Mouse (Mus musculus) heart, embryonic 14.5 days (tissue): ENCODE results near the gene Arhgap4. TPM values are rescaled to one million over a fixed set of nuclear protein-coding genes. Genes with fewer than 3 reads are reported as not detected.

ENCODE experiments used
- ATAC-seq: fragments of 200-750 bp; cut with Nextera tagmentation; 2 replicates; pipeline ENCODE4 v1.8.0; 2017; ENCODE audit warnings: low read depth, moderate TSS enrichment; ENCODE audit not compliant: insufficient number of reproducible peaks, insufficient read depth, low FRiP score
- H3K27ac ChIP-seq, 2 experiments: fragments of 200-500 bp in 1 of 2; fragments of 300-500 bp in 1 of 2; sonication (generic) in 1 of 2; replicated peaks in 1 of 2; 2 replicates each; pipeline ENCODE4 v1.5.1; 2012 to 2014; ENCODE audit warnings: low read depth in 2 of 2, low read length in 2 of 2, control low read depth in 1 of 2, mild to moderate bottlenecking in 1 of 2, mixed read lengths in 1 of 2; ENCODE audit not compliant: control insufficient read depth in 1 of 2, insufficient read depth in 1 of 2
- H3K27me3 ChIP-seq: fragments of 300-500 bp; sonication (generic); 2 replicates; pipeline ENCODE4 v1.6.1; 2014; ENCODE audit warnings: mild to moderate bottlenecking, low read length, control low read depth; ENCODE audit not compliant: control insufficient read depth, insufficient read depth
- H3K36me3 ChIP-seq: fragments of 300-500 bp; sonication (generic); 2 replicates; pipeline ENCODE4 v1.6.1; 2014; ENCODE audit warnings: mild to moderate bottlenecking, control low read depth, low read length, mixed read lengths; ENCODE audit not compliant: control insufficient read depth, insufficient read depth
- H3K4me1 ChIP-seq, 2 experiments: fragments of 200-500 bp in 1 of 2; fragments of 300-500 bp in 1 of 2; sonication (generic) in 1 of 2; 2 replicates each; pipeline ENCODE4 v1.6.1; 2012 to 2014; ENCODE audit warnings: low read length in 2 of 2, control low read depth in 1 of 2, mixed read lengths in 1 of 2; ENCODE audit not compliant: control insufficient read depth in 2 of 2, insufficient read depth in 2 of 2
- H3K4me2 ChIP-seq: fragments of 300-500 bp; sonication (generic); 2 replicates; pipeline ENCODE4 v1.6.1; 2014; ENCODE audit warnings: mild to moderate bottlenecking, low read length
- H3K4me3 ChIP-seq, 2 experiments: fragments of 200-500 bp in 1 of 2; fragments of 300-500 bp in 1 of 2; sonication (generic) in 1 of 2; 2 replicates each; pipeline ENCODE4 v1.5.1; 2012 to 2014; ENCODE audit warnings: low read length in 2 of 2, mild to moderate bottlenecking in 2 of 2, control low read depth in 1 of 2, low read depth in 1 of 2, moderate library complexity in 1 of 2; ENCODE audit not compliant: control insufficient read depth in 1 of 2, insufficient read depth in 1 of 2
- H3K9ac ChIP-seq: fragments of 300-500 bp; sonication (generic); 2 replicates; pipeline ENCODE4 v1.6.1; 2014; ENCODE audit warnings: mild to moderate bottlenecking, low read length
- H3K9me3 ChIP-seq: fragments of 300-500 bp; sonication (generic); 2 replicates; pipeline ENCODE4 v1.6.1; 2016; ENCODE audit warnings: low read length, control low read depth; ENCODE audit not compliant: control insufficient read depth
- WGBS: fragments of 180-500 bp; shearing (Covaris S2); extraction: QIAGEN DNeasy Blood & Tissue Kit; methylation state at CpG from one replicate; pipeline ENCODE4 v1.1.7; 2014; 5-methylcytosine and 5-hydroxymethylcytosine counted together
- polyA plus RNA-seq: library from polyadenylated mRNA; unstranded; fragments of >200 nt; fragmentation: Nextera tagmentation; extraction: Ambion mirVana; gene quantifications from 2 replicates; pipeline ENCODE4 v1.2.1, GENCODE M21; 2014

Gene Arhgap4
- 1.1 and 1.5 TPM in 2 replicates for polyA plus RNA-seq

- peak; percentile 94 for ATAC-seq
- 16% methylated on average over 43 of the region's 43 CpGs for WGBS
These were observed at the start of gene Arhgap4, which contains the start of gene Naa10 for GRCm38 (mm10) chrX:73921823-73922549. Gene Arhgap4, minus strand, starts transcription at chrX:73921870. Gene Naa10, minus strand, starts transcription at chrX:73921944.

GRCm38 (mm10) chrX:73970781-73971180 lies 49.1 kb upstream of the Arhgap4 start:
- Histone ChIP-seq H3K4me1 (no peaks in the 10 kb centered on the region), H3K36me3 (no peaks in the 10 kb centered on the region), H3K27ac (no peak overlapping the region), H3K4me2 (no peak overlapping the region), H3K9ac (no peak overlapping the region), H3K9me3 (no peaks in the 10 kb centered on the region), H3K27me3 (no peaks in the 10 kb centered on the region), H3K4me3 (no peak overlapping the region)
- ATAC-seq, result no peak

More at GRCm38 (mm10) chrX:73921823-73922549, at the start of gene Arhgap4, which contains the start of gene Naa10:
- Histone ChIP-seq H3K4me3 (peak within 1 kb of the TSS; percentile 51 to 65), H3K4me1 (0 out of 4 replicates have a peak, but pooled peaks cover 0 to 4% of the 10 kb centered on the region in 2 experiments), H3K27ac (peak within 1 kb of the TSS; percentile 79 to 83), H3K36me3 (peaks cover 46% of the 10 kb centered on the region), H3K9ac (peak within 1 kb of the TSS; percentile 80), H3K27me3 (no peaks in the 10 kb centered on the region), H3K4me2 (peak within 1 kb of the TSS; percentile 74), H3K9me3 (no peaks in the 10 kb centered on the region)

GRCm38 (mm10) chrX:73969729-73970128 lies 48.1 kb upstream of the Arhgap4 start:
- no peak for ATAC-seq
- WGBS, result 59% methylated on average over 2 of the region's 2 CpGs

GRCm38 (mm10) chrX:73969167-73969566 lies 47.5 kb upstream of the Arhgap4 start:
- Histone ChIP-seq H3K9me3 (no peaks in the 10 kb centered on the region), H3K27ac (no peak overlapping the region), H3K4me2 (no peak overlapping the region), H3K27me3 (no peaks in the 10 kb centered on the region), H3K9ac (no peak overlapping the region), H3K4me1 (peaks cover 3 to 6% of the 10 kb centered on the region in 2 experiments), H3K4me3 (no peak overlapping the region), H3K36me3 (0 out of 2 replicates have a peak, but pooled peaks cover 5% of the 10 kb centered on the region)
- 78% methylated on average over 1 of the region's 1 CpGs for WGBS
- no peak for ATAC-seq

More at GRCm38 (mm10) chrX:73969729-73970128, 48.1 kb upstream of the Arhgap4 start:
- Histone ChIP-seq H3K4me2 (no peak overlapping the region), H3K9ac (no peak overlapping the region), H3K9me3 (no peaks in the 10 kb centered on the region), H3K36me3 (no peaks in the 10 kb centered on the region), H3K27me3 (no peaks in the 10 kb centered on the region), H3K4me3 (no peak overlapping the region), H3K27ac (no peak overlapping the region), H3K4me1 (peaks cover under 1% of the 10 kb centered on the region in 2 experiments; a peak in 2 of 4 replicates)

- Histone ChIP-seq H3K4me2 (peak overlapping the region; percentile 64), H3K36me3 (0 out of 2 replicates have a peak, but pooled peaks cover 5% of the 10 kb centered on the region), H3K9ac (peak overlapping the region; percentile 82), H3K4me1 (peaks cover 7 to 15% of the 10 kb centered on the region in 2 experiments), H3K9me3 (no peaks in the 10 kb centered on the region), H3K27ac (peak overlapping the region; percentile 97 to 100), H3K4me3 (peak overlapping the region; percentile 69 to 73), H3K27me3 (no peaks in the 10 kb centered on the region)
- WGBS, result 12% methylated on average over 59 of the region's 60 CpGs
- ATAC-seq, result peak; percentile 81
These were observed 45.8 kb upstream of the Arhgap4 start for GRCm38 (mm10) chrX:73967177-73968075.

- H3K27me3 ChIP-seq, result no peaks in the 10 kb centered on the region
- ATAC-seq, result peak; percentile 76
- no peaks in the 10 kb centered on the region for H3K9me3 ChIP-seq
- peak within 1 kb of the TSS; percentile 69 to 73 for H3K4me3 ChIP-seq
- peak within 1 kb of the TSS; percentile 82 for H3K9ac ChIP-seq
- H3K4me2 ChIP-seq, result peak within 1 kb of the TSS; percentile 68
- peaks cover 7 to 15% of the 10 kb centered on the region in 2 experiments for H3K4me1 ChIP-seq
- H3K27ac ChIP-seq, result peak within 1 kb of the TSS; percentile 97 to 100
- H3K36me3 ChIP-seq, result peaks cover 13% of the 10 kb centered on the region; the same call in 1 of the 2 replicates
- WGBS, result 16% methylated on average over 58 of the region's 58 CpGs
These were observed 44.8 kb upstream of the Arhgap4 start, which contains the start of gene Hcfc1 for GRCm38 (mm10) chrX:73966248-73967176. Gene Hcfc1, minus strand, starts transcription at chrX:73966357.
